Mouse (Mus musculus) stomach, postnatal 0 days (tissue): Measurements from ENCODE around the gene Gm379. TPM values are rescaled to one million over a fixed set of nuclear protein-coding genes. Genes with fewer than 3 reads are reported as not detected.

ENCODE experiments used
- ATAC-seq: fragments of 200-750 bp; cut with Nextera tagmentation; 2 replicates; pipeline ENCODE4 v1.8.0; 2017; ENCODE audit not compliant: low FRiP score, low TSS enrichment
- DNase-seq: peaks from one replicate; pipeline ENCODE4 v3.0.0-alpha.2; 2016; ENCODE audit warnings: low spot score
- H3K27ac ChIP-seq: fragments of 300-500 bp; sonication (generic); replicated peaks from 2 replicates; pipeline ENCODE4 v1.5.1; 2014; ENCODE audit warnings: mild to moderate bottlenecking, control low read depth
- H3K27me3 ChIP-seq: fragments of 300-500 bp; sonication (generic); 2 replicates; pipeline ENCODE4 v1.6.1; 2014; ENCODE audit warnings: low read length; ENCODE audit not compliant: control insufficient read depth, insufficient read depth
- H3K36me3 ChIP-seq: fragments of 300-500 bp; sonication (generic); 2 replicates; pipeline ENCODE4 v1.6.1; 2014; ENCODE audit warnings: low read length, mixed read lengths; ENCODE audit not compliant: control insufficient read depth, insufficient read depth
- H3K4me1 ChIP-seq: fragments of 300-500 bp; sonication (generic); replicated peaks from 2 replicates; pipeline ENCODE4 v1.6.1; 2014; ENCODE audit warnings: antibody characterized with exemption; ENCODE audit not compliant: control insufficient read depth, insufficient read depth
- H3K4me2 ChIP-seq: fragments of 300-500 bp; sonication (generic); replicated peaks from 2 replicates; pipeline ENCODE4 v1.6.1; 2014; ENCODE audit warnings: low read depth, mild to moderate bottlenecking, control low read depth, moderate library complexity
- H3K4me3 ChIP-seq: fragments of 300-500 bp; sonication (generic); 2 replicates; pipeline ENCODE4 v1.5.1; 2014; ENCODE audit warnings: low read depth, low read length, control low read depth
- H3K9ac ChIP-seq: fragments of 300-500 bp; sonication (generic); 2 replicates; pipeline ENCODE4 v1.6.1; 2014; ENCODE audit warnings: mild to moderate bottlenecking, low read length, control low read depth, mixed read lengths
- H3K9me3 ChIP-seq: fragments of 300-500 bp; sonication (generic); 2 replicates; pipeline ENCODE4 v1.6.1; 2016; ENCODE audit warnings: low read length; ENCODE audit not compliant: control insufficient read depth
- CTCF ChIP-seq: IDR thresholded peaks from 2 replicates; pipeline ENCODE4 v1.5.1; 2016; ENCODE audit warnings: antibody characterized with exemption, low read depth, mild to moderate bottlenecking, moderate library complexity
- EP300 ChIP-seq: optimal IDR thresholded peaks from 2 replicates; pipeline ENCODE3; 2016; ENCODE audit warnings: antibody characterized with exemption
- WGBS: fragments of 180-500 bp; shearing (Covaris S2); extraction: QIAGEN DNeasy Blood & Tissue Kit; methylation state at CpG from one replicate; pipeline ENCODE4 v1.1.7; 2014; 5-methylcytosine and 5-hydroxymethylcytosine counted together
- polyA plus RNA-seq: library from polyadenylated mRNA; unstranded; fragments of >200 nt; fragmentation: Nextera tagmentation; extraction: Ambion mirVana; gene quantifications from 2 replicates; pipeline ENCODE4 v1.2.1, GENCODE M21; 2015

Gm379 gene
- 0.35 and 0.86 TPM in 2 replicates for polyA plus RNA-seq

GRCm38 (mm10) chrX:108664885-108665284 lies at the start of gene Gm379:
TSS of gene Gm379 (minus strand) at chrX:108664891.
- TF ChIP-seq CTCF (no peak), EP300 (no peak)
- H3K4me3 ChIP-seq, result no peak within 1 kb of the TSS
- H3K27ac ChIP-seq, result no peak within 1 kb of the TSS
- 31% methylated on average over 2 of the region's 2 CpGs for WGBS
- no peak within 1 kb of the TSS for H3K9ac ChIP-seq
- H3K36me3 ChIP-seq, result no peaks in the 10 kb centered on the region
- no peaks in the 10 kb centered on the region for H3K27me3 ChIP-seq
- no peaks in the 10 kb centered on the region for H3K4me1 ChIP-seq
- ATAC-seq (no peak), DNase-seq (no peak)
- H3K9me3 ChIP-seq, result no peaks in the 10 kb centered on the region
- no peak within 1 kb of the TSS for H3K4me2 ChIP-seq

GRCm38 (mm10) chrX:108704312-108704711 lies 39.6 kb upstream of the Gm379 start:
- Histone ChIP-seq H3K4me3 (no peak overlapping the region), H3K9me3 (no peaks in the 10 kb centered on the region), H3K27ac (no peak overlapping the region), H3K4me1 (no peaks in the 10 kb centered on the region), H3K36me3 (no peaks in the 10 kb centered on the region), H3K9ac (no peak overlapping the region), H3K4me2 (no peak overlapping the region), H3K27me3 (no peaks in the 10 kb centered on the region)
- ATAC-seq (0 out of 2 replicates have a peak, but pooled peaks have one; percentile 18), DNase-seq (no peak)
- 55% methylated on average over 2 of the region's 2 CpGs for WGBS
- TF ChIP-seq EP300, result no peak

GRCm38 (mm10) chrX:108668868-108669267 lies 4.2 kb upstream of the Gm379 start:
- Histone ChIP-seq H3K36me3 (no peaks in the 10 kb centered on the region), H3K9ac (no peak overlapping the region), H3K4me3 (no peak overlapping the region), H3K4me1 (no peaks in the 10 kb centered on the region), H3K9me3 (no peaks in the 10 kb centered on the region), H3K4me2 (no peak overlapping the region), H3K27ac (no peak overlapping the region), H3K27me3 (no peaks in the 10 kb centered on the region)
- ATAC-seq (no peak), DNase-seq (no peak)
- WGBS, result 73% methylated on average over 1 of the region's 1 CpGs
- TF ChIP-seq CTCF (no peak), EP300 (no peak)

- DNase-seq (no peak), ATAC-seq (no peak)
- no peak overlapping the region for H3K9ac ChIP-seq
- H3K36me3 ChIP-seq, result no peaks in the 10 kb centered on the region
- H3K4me3 ChIP-seq, result no peak overlapping the region
- no peak for TF ChIP-seq CTCF
- no peak for TF ChIP-seq EP300
- H3K4me1 ChIP-seq, result no peaks in the 10 kb centered on the region
- H3K27me3 ChIP-seq, result no peaks in the 10 kb centered on the region
- WGBS, result 24% methylated on average over 1 of the region's 1 CpGs
- no peak overlapping the region for H3K4me2 ChIP-seq
- no peaks in the 10 kb centered on the region for H3K9me3 ChIP-seq
- no peak overlapping the region for H3K27ac ChIP-seq
These were observed 42.7 kb downstream of the Gm379 start for GRCm38 (mm10) chrX:108621991-108622390.

GRCm38 (mm10) chrX:108620886-108621285 lies 43.8 kb downstream of the Gm379 start:
- Histone ChIP-seq H3K27me3 (no peaks in the 10 kb centered on the region), H3K9me3 (no peaks in the 10 kb centered on the region), H3K36me3 (no peaks in the 10 kb centered on the region), H3K9ac (no peak overlapping the region), H3K4me1 (no peaks in the 10 kb centered on the region), H3K4me2 (no peak overlapping the region), H3K4me3 (no peak overlapping the region), H3K27ac (no peak overlapping the region)
- no peak for ATAC-seq
- 57% methylated on average over 1 of the region's 1 CpGs for WGBS
- TF ChIP-seq EP300, result no peak
- no peak for TF ChIP-seq CTCF
- no peak for DNase-seq

Other genes with a start within 250 kb of the Gm379 start
- gene Brwd3, start 169.5 kb upstream of the Gm379 start, polyA plus RNA-seq, result 1.5 TPM in 2 replicates